Mouse (Mus musculus): ENCODE measurements around the gene Lrtm2. TPM values are rescaled to one million over a fixed set of nuclear protein-coding genes. Genes with fewer than 3 reads are reported as not detected.

Gene Lrtm2
- polyA plus RNA-seq, 1 experiment from 2014 or later, result 7.9 TPM

Other genes with a start within 250 kb of the Lrtm2 start
- gene Dcp1b, start 155.5 kb downstream of the Lrtm2 start, polyA plus RNA-seq (2015; fragmentation: Nextera tagmentation; extraction: Ambion mirVana), result 13.7 and 15.8 TPM in 2 replicates
- 7.4 and 9.8 TPM in 2 replicates for gene Cacna1c, start 134.3 kb downstream of the Lrtm2 start, polyA plus RNA-seq (2015; fragmentation: Nextera tagmentation; extraction: Ambion mirVana)
- gene Cacna2d4, start 94.2 kb downstream of the Lrtm2 start, polyA plus RNA-seq (2015; fragmentation: Nextera tagmentation; extraction: Ambion mirVana), result 0.06 and 0.75 TPM in 2 replicates
- gene Adipor2, start 86.9 kb upstream of the Lrtm2 start, polyA plus RNA-seq (2015; fragmentation: Nextera tagmentation; extraction: Ambion mirVana), result 40.9 and 47.4 TPM in 2 replicates
- gene Fbxl14, start 148.9 kb upstream of the Lrtm2 start, polyA plus RNA-seq (2015; fragmentation: Nextera tagmentation; extraction: Ambion mirVana), result 3.1 and 3.3 TPM in 2 replicates
- gene Wnt5b, start 213.6 kb upstream of the Lrtm2 start, polyA plus RNA-seq (2015; fragmentation: Nextera tagmentation; extraction: Ambion mirVana), result 2.2 and 3.3 TPM in 2 replicates